Mouse (Mus musculus): ENCODE data around the gene Magee2.
"Not testable (repeated sequence)": the region's sequence is repeated elsewhere in the genome, so short reads cannot be mapped to it uniquely, and the experiment has no call there.

The Magee2 gene
- long read RNA-seq, experiment 1: 0 reads
- long read RNA-seq, experiment 2: 0 reads

DNA sequence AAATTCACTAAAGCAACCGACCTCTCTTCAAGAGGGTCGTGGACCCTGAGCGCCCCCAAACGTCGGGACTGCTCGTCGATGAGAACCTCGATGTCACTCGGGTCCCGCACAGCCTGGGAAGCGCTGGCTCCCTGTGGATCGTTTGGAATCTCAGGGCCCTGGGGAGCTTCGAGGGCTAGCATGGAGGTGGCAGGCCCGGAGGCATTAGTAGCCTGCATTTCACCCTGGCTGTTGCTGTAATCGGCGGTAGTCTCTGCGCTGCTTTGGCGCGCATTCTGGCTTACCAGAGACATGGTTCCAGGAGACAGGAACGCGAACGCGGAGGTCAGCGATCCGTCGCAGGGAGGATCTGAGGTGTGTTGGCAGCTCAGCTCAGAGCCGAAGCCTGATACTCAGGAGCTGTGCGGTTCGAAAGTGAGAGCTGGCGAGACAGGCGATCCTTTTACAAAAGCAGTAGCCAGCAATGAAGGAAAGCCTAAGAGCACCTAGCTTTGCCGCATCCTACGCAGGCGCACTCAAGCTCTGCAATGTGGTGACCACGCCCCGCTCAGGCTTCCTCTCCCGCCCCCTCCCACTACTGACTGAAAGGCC is at the start of gene Magee2:
Gene Magee2 (minus strand): TSS at position 517 of the 591 bp plus-strand sequence.
- intact Hi-C loops (cut with DNase I): no loop called here

- intact Hi-C loops (cut with DNase I): no loop called here
These were observed 3.5 kb downstream of the Magee2 start for GRCm38 (mm10) chrX:104853610-104854009.

DNA sequence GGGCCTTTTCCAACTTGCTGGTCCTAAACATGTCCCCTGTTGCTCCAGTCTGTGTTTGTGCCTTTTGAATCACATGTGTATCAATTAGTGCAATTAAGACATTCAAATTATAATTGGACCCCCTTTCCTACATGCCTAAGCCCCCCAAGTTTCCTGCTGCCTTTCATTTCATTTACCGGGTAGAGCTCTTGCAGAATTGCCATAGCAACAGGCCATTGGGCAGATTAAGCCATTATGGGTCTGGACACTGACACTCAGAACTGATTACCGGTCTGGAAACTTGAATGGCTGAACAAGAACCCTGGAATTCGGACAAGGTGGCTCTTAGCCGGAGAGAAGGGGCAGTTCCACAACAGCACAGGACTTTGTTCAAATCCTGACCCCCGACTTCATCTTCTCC is 39.5 kb downstream of the Magee2 start:
- intact Hi-C loops (cut with DNase I): not testable (repeated sequence)

- intact Hi-C loops (cut with DNase I): not testable (repeated sequence)
These were observed 40.1 kb downstream of the Magee2 start for GRCm38 (mm10) chrX:104816987-104817386.

GRCm38 (mm10) chrX:104813704-104814103 is 43.4 kb downstream of the Magee2 start:
- intact Hi-C loops (cut with DNase I): not testable (repeated sequence)

All from adrenal gland (tissue).